Mouse (Mus musculus): ENCODE measurements at regions not wholly inside any gene's neighbourhood (a gene's known extent, or its start where the extent isn't known, plus 50 kb on each side); places are given as distances from the start of the nearest gene placed in this dataset.

DNA sequence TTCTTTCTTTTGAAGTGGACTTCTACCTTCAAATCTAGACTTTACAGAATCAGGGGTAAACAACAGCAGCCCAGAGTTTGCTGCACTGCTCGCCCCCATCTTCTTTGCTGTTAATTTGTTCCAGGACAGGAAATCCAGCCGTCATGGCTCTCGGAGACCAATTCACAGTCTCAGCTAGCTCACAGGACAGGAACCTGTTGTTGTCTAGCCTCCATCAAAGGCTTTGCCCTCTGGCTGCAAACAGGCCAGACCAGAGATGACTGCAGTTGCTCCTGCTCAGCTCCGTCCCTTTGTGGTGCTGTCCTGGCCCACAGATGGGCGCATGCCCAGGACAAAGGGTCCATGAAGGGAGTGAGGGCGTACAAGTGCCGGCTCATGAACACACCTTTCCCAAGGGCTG is 182.2 kb upstream of the Sulf2 start:
- TF ChIP-seq CTCF (IDR thresholded peaks at IDR 0.05; ENCODE audit: low read depth) (no peak), EP300 (IDR thresholded peaks at IDR 0.05; ENCODE audit: low read depth) (no peak)
